Mouse (Mus musculus): Measurements from ENCODE around the gene Fmod.

GRCm38 (mm10) chr1:134093771-134094526 is 56.9 kb downstream of the Fmod start:
- no peak for TF ChIP-seq CTCF (IDR thresholded peaks at IDR 0.05; ENCODE audit: insufficient read depth, low read depth, low read length)
- TF ChIP-seq POLR2A (IDR thresholded peaks at IDR 0.05; ENCODE audit: insufficient read depth, low read depth, low read length) = no peak

Measured in olfactory bulb, adult 2 months (tissue).